Mouse (Mus musculus): ENCODE results near the gene Abcd4. TPM values are rescaled to one million over a fixed set of nuclear protein-coding genes. Genes with fewer than 3 reads are reported as not detected.
A peak's percentile ranks its signal among the peaks of the same experiment; 100 is the strongest.

Abcd4 gene
- polyA plus RNA-seq, 1 experiment from 2014 or later, result 14.2 TPM

DNA sequence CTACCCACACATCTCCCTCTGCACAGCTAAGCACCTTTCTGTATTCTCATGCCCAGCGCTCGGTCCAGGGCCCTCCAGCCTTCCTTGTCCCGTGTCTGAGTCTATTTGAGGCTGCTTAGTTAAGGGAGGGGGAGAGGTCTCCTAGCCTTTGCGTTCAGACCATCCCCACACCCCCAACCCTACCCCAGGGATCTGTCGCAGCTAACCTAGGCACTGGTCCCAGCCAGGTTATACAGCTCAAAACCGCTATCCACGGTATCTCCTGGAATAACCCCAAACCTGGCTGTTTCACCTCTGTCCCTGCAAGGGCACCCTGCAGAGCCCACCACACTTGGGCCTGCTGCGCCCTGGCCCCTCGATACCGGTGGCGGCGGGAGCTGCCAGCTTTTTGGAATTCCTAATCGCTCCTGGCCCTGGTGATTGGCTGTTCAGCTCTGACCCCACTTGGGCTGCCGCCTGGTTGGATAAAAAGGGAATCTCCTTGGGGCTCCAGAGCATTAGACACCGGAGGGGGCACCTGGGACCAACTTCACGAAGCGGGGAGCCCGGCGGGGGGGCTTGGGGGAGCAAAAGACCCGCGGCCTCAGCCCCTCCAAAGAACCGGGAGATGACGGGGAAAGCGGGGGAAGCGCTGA, 47.8 kb downstream of the Abcd4 start, which contains the start of gene Vsx2:
Vsx2 (plus strand) TSS at position 427 of the 635 bp plus-strand sequence.
- no peak within 1 kb of the TSS for H3K27ac ChIP-seq (ENCODE audit: low read depth, low read length)
- H3K9me3 ChIP-seq (ENCODE audit: control insufficient read depth, low read length), result no peaks in the 10 kb centered on the region
- peak within 1 kb of the TSS; percentile 16; the same call in 1 of the 2 replicates for H3K4me3 ChIP-seq (ENCODE audit: low read depth, low read length)
- ATAC-seq (replicated peaks; ENCODE audit: low FRiP score), result no peak; the same call in 1 of the 2 replicates
- peak within 1 kb of the TSS; percentile 36 for H3K4me2 ChIP-seq (ENCODE audit: low read depth, low read length, severe bottlenecking)
- 1% methylated on average over 25 of the region's 25 CpGs for WGBS
- H3K27me3 ChIP-seq (ENCODE audit: control insufficient read depth, insufficient read depth, low read length), result peaks cover 64% of the 10 kb centered on the region
- DNase-seq (ENCODE audit: low spot score), result peak; percentile 65
- no peak within 1 kb of the TSS for H3K9ac ChIP-seq (ENCODE audit: low read length)
- H3K4me1 ChIP-seq (replicated peaks; ENCODE audit: control insufficient read depth, insufficient read depth, low read length), result peaks cover 11% of the 10 kb centered on the region; the same call in 1 of the 2 replicates
- no peaks in the 10 kb centered on the region for H3K36me3 ChIP-seq (ENCODE audit: control insufficient read depth, insufficient read depth, low read length)

DNA sequence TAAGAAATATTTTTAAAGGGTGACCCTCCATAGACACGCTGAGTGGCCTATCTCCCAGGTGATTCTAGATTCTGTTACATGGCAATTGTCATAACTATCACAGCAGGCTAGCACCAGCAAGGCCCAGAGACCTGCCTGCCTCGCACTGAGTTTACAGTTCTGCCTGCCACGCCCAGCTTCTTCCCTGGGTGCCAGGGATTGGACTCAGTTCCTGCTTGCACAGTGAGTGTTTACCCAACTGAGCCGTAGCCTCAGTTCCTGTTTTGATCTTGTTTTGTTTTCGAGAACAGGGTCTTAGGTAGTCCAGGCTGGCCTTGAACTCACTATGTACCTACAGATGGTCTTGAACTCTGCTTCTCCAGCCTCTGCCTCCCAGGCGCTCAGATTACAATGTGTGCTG, 49.6 kb downstream of the Abcd4 start:
- no peak for ATAC-seq (replicated peaks; ENCODE audit: low FRiP score)

GRCm38 (mm10) chr12:84562558-84562957, 54.7 kb downstream of the Abcd4 start:
- WGBS, result 49% methylated on average over 4 of the region's 4 CpGs
- Histone ChIP-seq H3K4me1 (replicated peaks; ENCODE audit: control insufficient read depth, insufficient read depth, low read length) (no peaks in the 10 kb centered on the region), H3K36me3 (ENCODE audit: control insufficient read depth, insufficient read depth, low read length) (no peaks in the 10 kb centered on the region), H3K4me3 (ENCODE audit: low read depth, low read length) (no peak overlapping the region), H3K9me3 (ENCODE audit: control insufficient read depth, low read length) (no peaks in the 10 kb centered on the region), H3K27me3 (ENCODE audit: control insufficient read depth, insufficient read depth, low read length) (peaks cover 1% of the 10 kb centered on the region; the same call in 1 of the 2 replicates), H3K9ac (ENCODE audit: low read length) (no peak overlapping the region), H3K27ac (ENCODE audit: low read depth, low read length) (no peak overlapping the region), H3K4me2 (ENCODE audit: low read depth, low read length, severe bottlenecking) (no peak overlapping the region)
- ATAC-seq (replicated peaks; ENCODE audit: low FRiP score) (no peak), DNase-seq (ENCODE audit: low spot score) (no peak)

More for the DNA sequence above, 49.6 kb downstream of the Abcd4 start:
- 89% methylated on average over 6 of the region's 6 CpGs for WGBS
- Histone ChIP-seq H3K27me3 (ENCODE audit: control insufficient read depth, insufficient read depth, low read length) (peaks cover 51% of the 10 kb centered on the region), H3K27ac (ENCODE audit: low read depth, low read length) (no peak overlapping the region), H3K36me3 (ENCODE audit: control insufficient read depth, insufficient read depth, low read length) (no peaks in the 10 kb centered on the region), H3K4me3 (ENCODE audit: low read depth, low read length) (no peak overlapping the region), H3K9me3 (ENCODE audit: control insufficient read depth, low read length) (no peaks in the 10 kb centered on the region), H3K9ac (ENCODE audit: low read length) (no peak overlapping the region), H3K4me1 (replicated peaks; ENCODE audit: control insufficient read depth, insufficient read depth, low read length) (peaks cover 11% of the 10 kb centered on the region; the same call in 1 of the 2 replicates), H3K4me2 (ENCODE audit: low read depth, low read length, severe bottlenecking) (no peak overlapping the region)
- DNase-seq (ENCODE audit: low spot score), result no peak

DNA sequence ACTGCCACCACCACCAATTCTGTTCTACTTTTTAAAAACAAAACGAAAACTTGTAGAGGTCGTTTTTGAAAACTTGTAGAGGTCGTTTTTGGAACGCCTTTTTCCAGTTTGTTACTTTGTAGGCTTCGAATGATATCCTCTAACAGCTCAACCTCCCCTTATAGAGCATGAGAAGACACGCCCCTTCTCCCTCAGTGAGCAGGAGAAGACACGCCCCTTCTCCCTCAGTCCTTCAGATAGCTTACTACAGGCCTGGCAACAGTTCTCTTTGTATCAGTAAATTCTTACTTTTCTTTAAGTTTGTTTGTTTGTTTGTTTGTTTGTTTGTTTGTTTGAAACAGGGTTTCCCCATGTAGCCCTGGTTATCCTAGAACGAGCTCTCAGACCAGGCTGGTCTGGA, 62.0 kb downstream of the Abcd4 start:
- H3K4me2 ChIP-seq (ENCODE audit: low read depth, low read length, severe bottlenecking), result no peak overlapping the region
- no peaks in the 10 kb centered on the region for H3K27me3 ChIP-seq (ENCODE audit: control insufficient read depth, insufficient read depth, low read length)
- H3K9me3 ChIP-seq (ENCODE audit: control insufficient read depth, low read length), result no peaks in the 10 kb centered on the region
- DNase-seq (ENCODE audit: low spot score) (no peak), ATAC-seq (replicated peaks; ENCODE audit: low FRiP score) (no peak)
- H3K27ac ChIP-seq (ENCODE audit: low read depth, low read length), result no peak overlapping the region
- H3K9ac ChIP-seq (ENCODE audit: low read length), result no peak overlapping the region
- no peaks in the 10 kb centered on the region for H3K36me3 ChIP-seq (ENCODE audit: control insufficient read depth, insufficient read depth, low read length)
- H3K4me1 ChIP-seq (replicated peaks; ENCODE audit: control insufficient read depth, insufficient read depth, low read length), result no peaks in the 10 kb centered on the region
- H3K4me3 ChIP-seq (ENCODE audit: low read depth, low read length), result no peak overlapping the region
- 60% methylated on average over 8 of the region's 8 CpGs for WGBS

Other genes starting within 250 kb of the Abcd4 start
- gene Entpd5, start 208.4 kb downstream of the Abcd4 start, polyA plus RNA-seq (2014; fragmentation: Nextera tagmentation; extraction: Ambion mirVana), result 11.9 and 12.3 TPM in 2 replicates
- gene Bbof1, start 208.3 kb downstream of the Abcd4 start, polyA plus RNA-seq (2014; fragmentation: Nextera tagmentation; extraction: Ambion mirVana), result 1.5 and 2.1 TPM in 2 replicates
- gene Rnf113a2, start 200.2 kb downstream of the Abcd4 start, polyA plus RNA-seq (2014; fragmentation: Nextera tagmentation; extraction: Ambion mirVana), result 23.9 and 29.2 TPM in 2 replicates
- 20.8 and 21.0 TPM in 2 replicates for gene Aldh6a1, start 166.4 kb downstream of the Abcd4 start, polyA plus RNA-seq (2014; fragmentation: Nextera tagmentation; extraction: Ambion mirVana)
- 36.5 and 38.6 TPM in 2 replicates for gene Lin52, start 166.0 kb downstream of the Abcd4 start, polyA plus RNA-seq (2014; fragmentation: Nextera tagmentation; extraction: Ambion mirVana)
- not detected in 2 replicates for gene Vsx2, start 47.7 kb downstream of the Abcd4 start, polyA plus RNA-seq (2014; fragmentation: Nextera tagmentation; extraction: Ambion mirVana)
- not detected in 2 replicates for gene Vrtn, start 23.6 kb upstream of the Abcd4 start, polyA plus RNA-seq (2014; fragmentation: Nextera tagmentation; extraction: Ambion mirVana)
- gene Syndig1l, start 81.4 kb upstream of the Abcd4 start, polyA plus RNA-seq (2014; fragmentation: Nextera tagmentation; extraction: Ambion mirVana), result 0.20 and 0.23 TPM in 2 replicates
- gene Npc2, start 155.7 kb upstream of the Abcd4 start, polyA plus RNA-seq (2014; fragmentation: Nextera tagmentation; extraction: Ambion mirVana), result 72.3 and 73.1 TPM in 2 replicates
- 156 and 162 TPM in 2 replicates for gene Isca2, start 155.8 kb upstream of the Abcd4 start, polyA plus RNA-seq (2014; fragmentation: Nextera tagmentation; extraction: Ambion mirVana)

All from forebrain, embryonic 11.5 days (tissue).